Mouse (Mus musculus) liver, postnatal 0 days (tissue): ENCODE results near the gene Rsc1a1.

Experiments
- CTCF ChIP-seq: sonication (generic); IDR thresholded peaks from 2 replicates; pipeline ENCODE4 v1.5.1; 2016; ENCODE audit warnings: antibody characterized with exemption, low read depth
- EP300 ChIP-seq: IDR thresholded peaks from 2 replicates; pipeline ENCODE4 v1.6.1; 2016; ENCODE audit warnings: antibody characterized with exemption, low read depth, mild to moderate bottlenecking

GRCm38 (mm10) chr4:141715027-141715426 lies 29.6 kb upstream of the Rsc1a1 start:
- no peak for TF ChIP-seq CTCF
- no peak for TF ChIP-seq EP300
